ENCODE assay signal across 20 mouse cellular contexts in genomic region chr14:36868769-36869362, GRCm38 (mm10).
DNase-seq lines count a peak whose midpoint lies in the region; ATAC-seq and TF ChIP-seq lines count a peak whose summit lies in the region.
"Had no signal": no experiment of that assay in that cellular context is flagged by ENCODE, and none has a peak within 500 bp of the region (broad histone marks: within the 10 kb centered on the region; RNA-seq: fewer than 3 reads in every experiment).

No protein-coding gene starts in this region.

- no peak overlapping the region for H3K9ac ChIP-seq in hindbrain, postnatal 0 days (replicated peaks; ENCODE audit: low read length)
- no peak overlapping the region for H3K9ac ChIP-seq in hindbrain, embryonic 16.5 days (ENCODE audit: low read depth, low read length)
- H3K9ac ChIP-seq: heart, embryonic 13.5 days; limb, embryonic 15.5 days; midbrain, embryonic 15.5 days had no signal

- H3K9me3 ChIP-seq in hindbrain, postnatal 0 days (ENCODE audit: low read length) = no peaks in the 10 kb centered on the region
- H3K9me3 ChIP-seq in hindbrain, embryonic 16.5 days (ENCODE audit: control insufficient read depth, low read length) = no peaks in the 10 kb centered on the region
- H3K9me3 ChIP-seq: heart, embryonic 13.5 days; limb, embryonic 15.5 days; midbrain, embryonic 15.5 days had no signal

- H3K4me2 ChIP-seq in hindbrain, postnatal 0 days (ENCODE audit: low read depth, low read length) = no peak overlapping the region
- H3K4me2 ChIP-seq in hindbrain, embryonic 16.5 days (ENCODE audit: low read length) = no peak overlapping the region
- H3K4me2 ChIP-seq: heart, embryonic 13.5 days; limb, embryonic 15.5 days; midbrain, embryonic 15.5 days had no signal

- H3K4me3 ChIP-seq in hindbrain, postnatal 0 days (ENCODE audit: low read length) = no peak overlapping the region
- H3K4me3 ChIP-seq in hindbrain, embryonic 16.5 days (ENCODE audit: low read length) = no peak overlapping the region
- H3K4me3 ChIP-seq: heart, embryonic 13.5 days; limb, embryonic 15.5 days; midbrain, embryonic 15.5 days; myocyte had no signal

- H3K27me3 ChIP-seq in hindbrain, postnatal 0 days (ENCODE audit: insufficient read depth, low read length) = no peaks in the 10 kb centered on the region
- H3K27me3 ChIP-seq in hindbrain, embryonic 16.5 days (replicated peaks; ENCODE audit: control insufficient read depth, insufficient read depth, low read length) = no peaks in the 10 kb centered on the region
- H3K27me3 ChIP-seq: heart, embryonic 13.5 days; limb, embryonic 15.5 days; midbrain, embryonic 15.5 days; Patski had no signal

- 69% methylated on average over 14 of the region's 14 CpGs for WGBS in hindbrain, postnatal 0 days
- WGBS in hindbrain, embryonic 16.5 days = 75% methylated on average over 14 of the region's 14 CpGs

- H3K36me3 ChIP-seq in hindbrain, postnatal 0 days (ENCODE audit: insufficient read depth, low read length) = no peaks in the 10 kb centered on the region
- H3K36me3 ChIP-seq in hindbrain, embryonic 16.5 days (ENCODE audit: control insufficient read depth, insufficient read depth, low read length) = no peaks in the 10 kb centered on the region
- H3K36me3 ChIP-seq: heart, embryonic 13.5 days; limb, embryonic 15.5 days; midbrain, embryonic 15.5 days had no signal

- no peak for TF ChIP-seq CTCF in hindbrain, postnatal 0 days (IDR thresholded peaks at IDR 0.05; ENCODE audit: low read depth)

- peak overlapping the region; percentile 20; the same call in 1 of the 2 replicates for H3K27ac ChIP-seq in hindbrain, postnatal 0 days
- H3K27ac ChIP-seq in hindbrain, embryonic 16.5 days (ENCODE audit: low read depth, low read length) = no peak overlapping the region
- H3K27ac ChIP-seq: heart, embryonic 13.5 days; limb, embryonic 15.5 days; midbrain, embryonic 15.5 days had no signal

- DNase-seq in hindbrain, postnatal 0 days (ENCODE audit: low spot score) = no peak
- DNase-seq in CD4-positive helper T cell, adult 2 months (ENCODE audit: low read depth, low spot score) = peak; percentile 13
- DNase-seq in adrenal gland, adult 18-20 months (ENCODE audit: low spot score in 2 of 2) = no peak
- DNase-seq in thymus, postnatal 4 days = no peak
- DNase-seq in frontal cortex, postnatal 14 days (ENCODE audit: low spot score in 2 of 2) = no peak
- DNase-seq: adrenal gland, postnatal 14 days; cerebellum, adult 11-12 months; cerebellum, postnatal 14 days; heart, adult 18-20 months; heart, postnatal 36 days; lung, postnatal 10 days; right cerebral cortex, postnatal 25 days had no signal

- 0 out of 2 replicates have a peak, but pooled peaks cover 9% of the 10 kb centered on the region for H3K4me1 ChIP-seq in hindbrain, postnatal 0 days (ENCODE audit: insufficient read depth, low read length)
- H3K4me1 ChIP-seq in hindbrain, embryonic 16.5 days (ENCODE audit: control insufficient read depth, insufficient read depth, low read depth, low read length) = no peaks in the 10 kb centered on the region; the same call in 1 of the 2 replicates
- H3K4me1 ChIP-seq: midbrain, embryonic 15.5 days had no signal

- no peak for ATAC-seq in hindbrain, postnatal 0 days
- no peak for ATAC-seq in hindbrain, embryonic 16.5 days
- ATAC-seq in granulocyte monocyte progenitor cell, adult 5-6 weeks (replicated peaks; ENCODE audit: poor library complexity, severe bottlenecking) = peak; percentile 62
- ATAC-seq in neutrophil, adult 5-6 weeks (ENCODE audit: extremely low read depth, insufficient number of reproducible peaks, low FRiP score, poor library complexity, severe bottlenecking) = peak; percentile 52
- ATAC-seq: midbrain, embryonic 15.5 days; Patski had no signal

Comparison
In these comparisons a context has a peak if more than half of its experiments do, and no peak if none do; other contexts are left out.
1. ATAC-seq: peak in granulocyte monocyte progenitor cell, adult 5-6 weeks (single experiment) and neutrophil, adult 5-6 weeks (single experiment); none in hindbrain, postnatal 0 days (single experiment) and hindbrain, embryonic 16.5 days (single experiment).